Mouse (Mus musculus): ENCODE measurements around the gene Gtf2h4.

Gene Gtf2h4

DNA sequence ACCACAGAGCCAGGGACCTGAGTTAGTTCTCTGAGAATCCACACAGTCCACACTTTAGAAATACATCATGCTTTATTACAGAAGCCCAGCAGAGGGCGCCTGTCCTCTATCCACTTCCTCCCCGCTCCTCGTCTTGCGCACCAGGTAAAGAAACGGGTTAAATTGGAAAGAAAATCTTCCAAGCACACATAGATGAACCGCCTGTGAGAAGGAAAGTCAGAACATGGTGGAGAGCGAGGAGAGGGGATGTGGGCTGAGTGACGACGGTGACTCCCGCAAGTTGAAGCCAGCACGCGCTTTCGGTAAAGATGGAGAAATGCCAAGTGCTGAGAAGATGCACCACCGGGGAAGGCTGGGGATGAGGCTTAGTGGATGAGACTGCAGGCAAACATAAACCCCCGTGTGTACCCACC is 37.8 kb downstream of the Gtf2h4 start:
- peak; percentile 74 for DNase-seq

DNA sequence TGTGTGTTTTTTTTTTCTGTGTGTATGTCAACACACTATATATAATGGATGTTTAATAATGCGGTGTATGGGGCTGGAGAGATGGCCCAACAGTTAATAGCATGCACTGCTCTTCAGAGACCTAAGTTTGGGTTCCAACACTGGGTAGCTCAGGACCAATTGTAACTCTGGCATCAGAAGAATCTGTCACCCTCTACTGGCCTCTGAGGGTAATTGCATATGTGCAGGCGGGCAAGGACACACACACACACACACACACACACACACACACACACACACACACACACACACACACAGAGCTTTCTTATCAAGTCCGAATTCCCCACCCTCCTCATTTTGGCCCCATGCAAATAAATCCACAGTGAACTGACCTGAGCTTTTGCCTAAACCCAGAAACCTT is 38.3 kb downstream of the Gtf2h4 start:
- no peak for DNase-seq

DNA sequence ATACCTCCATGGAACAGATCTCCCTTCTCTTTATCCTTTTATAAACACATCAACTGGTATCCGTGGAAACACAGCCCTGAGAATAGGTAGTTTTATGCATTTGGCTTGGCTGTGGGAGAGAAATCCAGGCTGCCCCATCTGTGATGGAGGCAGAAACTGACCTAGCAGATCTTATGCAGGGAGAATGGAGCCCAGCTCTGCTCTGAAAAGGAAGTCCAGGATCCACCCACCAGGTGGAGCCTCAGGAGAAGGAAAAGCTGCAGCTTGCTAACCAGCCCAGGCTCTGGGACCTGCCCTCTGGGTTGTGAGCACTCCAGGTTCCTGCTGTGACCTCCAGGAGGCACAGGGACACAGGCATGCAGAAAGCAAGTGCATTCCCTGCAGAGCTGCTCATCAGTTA is 39.5 kb downstream of the Gtf2h4 start:
- DNase-seq: peak; percentile 79

DNA sequence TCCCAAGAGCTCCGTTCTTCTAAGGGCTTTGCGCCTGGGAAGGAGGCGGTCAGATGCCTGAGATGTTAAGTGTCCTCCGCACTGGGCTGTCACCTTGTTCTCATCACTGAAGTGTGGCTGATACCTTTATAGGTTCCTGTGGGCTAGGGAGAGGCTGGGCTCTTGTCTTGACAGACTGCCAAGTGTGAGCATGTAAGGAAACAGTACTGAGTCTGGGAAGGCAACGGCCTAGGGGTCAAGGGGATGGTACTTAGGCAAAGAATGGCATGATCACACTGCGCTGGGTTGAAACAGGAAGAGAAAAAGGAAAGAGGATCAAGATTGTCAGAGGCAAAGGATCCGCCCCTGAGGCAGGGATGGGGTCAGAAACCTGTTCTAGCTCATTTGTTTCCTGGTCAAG is 47.0 kb downstream of the Gtf2h4 start, which contains the start of gene Gm9573:
Gene Gm9573 (minus strand): TSS at position 101 of the 400 bp plus-strand sequence.
- no peak for DNase-seq
